Mouse (Mus musculus): Measurements from ENCODE around the gene Kif5c.

Kif5c gene

GRCm38 (mm10) chr2:49661872-49662271, 42.8 kb downstream of the Kif5c start:
- DNase-seq (ENCODE audit: low spot score in 2 of 2), result no peak

- DNase-seq (ENCODE audit: low spot score in 2 of 2), result no peak
Observed at GRCm38 (mm10) chr2:49671753-49672500, 52.8 kb downstream of the Kif5c start.

DNA sequence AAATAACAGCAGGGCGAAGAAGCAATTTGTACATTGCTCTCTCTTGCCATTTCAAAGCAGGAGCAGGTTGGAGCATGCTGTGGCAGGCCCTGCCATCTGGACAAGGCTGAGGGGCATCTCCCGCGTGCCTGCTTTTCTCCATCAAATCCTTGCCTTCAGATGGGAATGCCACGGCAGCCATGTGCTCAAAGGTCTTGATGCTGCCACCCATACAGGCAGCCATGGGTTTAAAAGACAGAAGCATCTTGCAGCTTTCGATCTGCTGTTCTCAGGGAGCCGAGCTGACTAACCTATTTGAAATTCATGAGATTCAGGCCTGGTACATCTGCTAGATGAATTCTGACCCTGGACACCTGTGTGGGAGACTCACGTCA, 53.4 kb downstream of the Kif5c start:
- DNase-seq (ENCODE audit: low spot score in 2 of 2), result no peak

DNA sequence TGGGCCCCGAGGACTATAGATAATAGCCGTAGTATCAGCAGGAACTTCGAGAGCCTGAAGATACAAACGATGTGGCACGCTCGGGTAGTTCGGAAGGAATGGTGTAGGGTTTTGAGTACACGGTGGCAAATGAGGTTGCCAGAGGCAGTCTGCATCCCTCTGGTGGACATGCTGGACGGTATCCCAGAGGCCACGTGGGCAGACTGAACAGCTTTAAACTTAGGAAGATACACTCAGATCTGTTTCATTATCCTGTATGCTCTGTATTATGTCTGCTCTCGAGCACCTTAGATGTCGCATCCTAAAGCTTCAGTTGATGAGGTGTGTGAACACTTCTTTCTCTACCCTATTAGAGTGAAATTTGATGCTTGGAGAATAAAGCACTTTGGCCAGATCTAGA, 56.9 kb downstream of the Kif5c start:
- DNase-seq (ENCODE audit: low spot score in 2 of 2), result no peak

DNA sequence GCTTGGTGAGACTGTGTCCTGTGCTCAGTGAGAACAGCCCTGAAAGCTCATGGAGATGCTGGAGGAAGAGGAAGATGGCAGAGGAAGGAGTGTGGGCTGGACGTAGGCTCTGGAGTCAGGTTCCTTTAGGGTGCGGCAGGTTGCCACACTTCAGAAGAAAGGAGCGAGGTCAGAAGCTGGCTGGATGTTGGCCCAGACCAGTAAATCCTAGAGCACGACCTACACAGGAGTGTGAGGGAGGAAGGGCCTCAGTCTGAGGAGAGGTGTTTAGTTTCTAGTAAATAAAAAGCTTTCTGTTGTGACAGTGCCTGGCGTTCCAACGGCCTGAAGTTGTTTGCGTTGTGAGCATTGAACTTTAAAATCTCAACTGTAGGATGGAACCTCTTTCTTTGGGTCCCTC, 59.3 kb downstream of the Kif5c start:
- DNase-seq (ENCODE audit: low spot score in 2 of 2), result no peak

DNA sequence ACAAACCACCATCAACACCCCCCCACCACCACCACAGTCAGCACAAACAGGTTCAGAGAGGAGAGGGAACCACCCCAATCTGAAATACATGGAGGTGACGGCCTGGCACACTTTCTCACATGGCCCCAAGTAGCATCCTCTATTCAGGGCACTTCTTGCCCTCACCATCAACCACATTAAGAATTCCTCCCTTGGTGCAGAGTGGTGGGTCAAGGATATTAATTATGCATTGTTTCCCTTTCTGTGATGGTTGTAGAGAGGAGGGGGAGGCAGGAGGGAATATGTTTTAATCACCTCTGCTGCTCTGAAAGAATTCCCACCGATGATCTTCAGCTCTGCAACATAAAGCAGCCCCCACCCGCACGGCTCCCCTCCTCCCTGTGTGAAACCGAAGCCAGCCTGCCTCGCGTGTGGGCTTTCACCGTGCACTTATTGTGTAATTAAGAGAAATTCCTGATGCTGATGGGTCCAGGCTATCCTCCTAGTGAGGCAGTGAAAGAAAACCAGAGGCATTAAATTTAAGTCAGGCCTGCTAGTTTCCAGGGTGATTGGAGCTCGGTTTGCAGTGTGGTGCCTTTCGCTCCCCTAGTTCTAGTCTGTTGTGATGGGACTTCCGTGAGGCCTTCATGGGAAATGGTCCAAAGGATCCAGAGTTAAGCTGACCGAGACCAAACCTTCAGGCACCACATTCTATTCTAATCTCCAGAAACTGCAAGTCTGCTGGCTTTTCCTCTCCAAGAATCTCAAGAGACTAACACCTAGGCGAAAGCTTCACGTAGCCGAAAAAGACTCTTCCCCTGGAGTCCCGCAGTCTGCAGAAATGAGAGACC, 60.3 kb downstream of the Kif5c start:
- DNase-seq (ENCODE audit: low spot score in 2 of 2), result no peak

DNA sequence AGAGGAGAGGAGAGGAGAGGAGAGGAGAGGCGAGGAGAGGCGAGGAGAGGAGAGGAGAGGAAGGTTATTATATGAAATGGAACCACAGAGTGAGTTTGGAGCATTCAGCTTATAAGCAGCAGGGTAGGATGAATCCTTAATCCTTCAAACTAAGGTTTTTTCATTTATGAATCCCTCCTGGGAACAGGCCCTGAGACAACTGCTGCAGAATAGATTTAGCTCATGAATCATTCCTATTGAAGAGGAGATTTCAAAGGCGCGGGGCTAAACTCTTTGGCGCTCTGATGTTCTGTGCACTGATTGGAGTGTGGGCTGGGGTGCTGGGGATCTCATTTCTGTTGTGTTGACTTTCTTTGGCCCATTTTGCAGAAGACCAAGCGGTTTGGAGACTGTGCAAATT, 63.7 kb downstream of the Kif5c start:
- DNase-seq (ENCODE audit: low spot score in 2 of 2), result no peak

DNA sequence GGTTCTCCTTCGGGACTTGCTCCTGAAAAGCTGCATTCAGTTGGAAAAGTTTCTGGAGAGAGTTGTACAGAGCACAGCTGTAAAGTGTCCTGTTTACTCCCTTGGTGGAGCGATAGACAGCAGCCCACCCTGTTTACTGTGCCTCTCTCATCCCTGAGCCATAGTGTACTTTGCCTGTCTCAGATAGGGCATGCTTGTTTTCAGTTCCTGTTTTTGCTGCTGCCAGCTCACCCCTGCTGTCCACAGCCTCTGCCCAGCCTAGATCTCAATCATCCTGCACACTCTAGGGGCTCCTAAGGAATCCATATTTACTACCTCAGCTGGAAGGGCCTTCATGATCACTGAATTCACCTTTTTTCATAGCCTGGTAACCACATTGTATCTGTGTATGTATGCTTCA, 65.7 kb downstream of the Kif5c start:
- no peak for DNase-seq (ENCODE audit: low spot score in 2 of 2)

- no peak for DNase-seq (ENCODE audit: low spot score in 2 of 2)
Observed at GRCm38 (mm10) chr2:49690421-49690826, 71.3 kb downstream of the Kif5c start.

GRCm38 (mm10) chr2:49691441-49691840, 72.3 kb downstream of the Kif5c start:
- DNase-seq (ENCODE audit: low spot score in 2 of 2), result no peak

DNA sequence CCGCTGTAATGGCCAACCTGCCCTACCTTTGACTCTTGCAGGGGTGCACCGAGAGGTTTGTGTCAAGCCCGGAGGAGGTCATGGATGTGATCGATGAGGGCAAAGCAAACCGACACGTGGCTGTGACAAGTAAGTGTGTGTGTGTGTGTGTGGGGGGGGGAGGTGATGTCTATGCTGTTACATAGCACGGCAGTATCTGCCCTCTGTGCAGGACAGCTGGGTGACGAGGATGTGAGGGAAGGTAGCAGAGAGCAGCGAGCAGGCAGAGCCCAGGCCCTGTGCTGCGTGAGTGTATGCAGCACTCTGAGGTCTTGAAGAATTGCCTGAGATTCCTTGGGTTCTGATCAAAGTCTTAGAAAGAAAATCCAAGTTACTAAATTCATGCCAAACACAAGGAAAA, 75.6 kb downstream of the Kif5c start:
- DNase-seq (ENCODE audit: low spot score in 2 of 2), result no peak

- no peak for DNase-seq (ENCODE audit: low spot score in 2 of 2)
Observed at GRCm38 (mm10) chr2:49695461-49695860, 76.4 kb downstream of the Kif5c start.

DNA sequence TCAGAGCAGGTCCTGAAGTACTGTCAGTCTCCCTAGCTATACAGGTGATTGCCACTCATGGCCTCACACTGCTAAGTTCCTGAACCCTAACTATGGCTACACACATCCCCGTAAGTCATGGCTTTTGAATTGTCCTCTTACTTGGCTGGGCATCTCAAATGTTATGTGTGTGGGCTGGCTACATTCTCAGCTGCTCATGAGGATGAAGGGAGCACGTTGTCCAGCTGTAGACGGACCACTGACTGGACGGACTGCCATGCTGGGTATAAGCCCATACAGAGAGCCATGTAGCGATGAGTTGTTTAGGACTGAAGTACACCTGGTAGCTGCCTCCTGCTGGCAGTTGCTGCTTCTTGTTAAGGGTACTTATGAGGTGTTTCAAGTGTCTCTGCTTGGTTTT, 79.8 kb downstream of the Kif5c start:
- DNase-seq (ENCODE audit: low spot score in 2 of 2), result no peak

GRCm38 (mm10) chr2:49700176-49700971, 81.3 kb downstream of the Kif5c start:
- DNase-seq (ENCODE audit: low spot score in 2 of 2), result no peak

GRCm38 (mm10) chr2:49710223-49710622, 91.1 kb downstream of the Kif5c start:
- no peak for DNase-seq (ENCODE audit: low spot score in 2 of 2)

DNA sequence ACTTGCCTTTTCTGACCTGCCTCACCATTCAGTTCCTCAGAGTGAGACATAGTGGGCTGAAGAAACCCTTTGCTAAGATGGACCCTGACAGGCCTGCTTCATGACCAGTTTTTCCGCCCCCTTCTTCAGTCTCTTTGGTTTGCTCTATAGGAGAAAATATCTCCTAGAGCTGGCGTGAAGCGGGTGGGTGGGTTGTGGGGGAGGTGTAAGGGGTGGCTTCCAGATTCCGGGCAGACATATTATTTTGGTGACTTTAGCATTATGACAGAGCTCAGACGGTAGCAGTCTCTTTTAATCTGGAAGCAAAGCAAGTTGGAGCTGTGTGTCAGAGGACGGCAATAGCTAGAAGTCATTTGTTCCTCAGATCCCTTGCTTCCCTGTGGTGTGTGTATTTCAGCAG, 92.6 kb downstream of the Kif5c start:
- DNase-seq (ENCODE audit: low spot score in 2 of 2), result peak in 1 of 2 experiments; percentile 46

- no peak for DNase-seq (ENCODE audit: low spot score in 2 of 2)
Observed at GRCm38 (mm10) chr2:49712336-49712887, 93.3 kb downstream of the Kif5c start.

DNA sequence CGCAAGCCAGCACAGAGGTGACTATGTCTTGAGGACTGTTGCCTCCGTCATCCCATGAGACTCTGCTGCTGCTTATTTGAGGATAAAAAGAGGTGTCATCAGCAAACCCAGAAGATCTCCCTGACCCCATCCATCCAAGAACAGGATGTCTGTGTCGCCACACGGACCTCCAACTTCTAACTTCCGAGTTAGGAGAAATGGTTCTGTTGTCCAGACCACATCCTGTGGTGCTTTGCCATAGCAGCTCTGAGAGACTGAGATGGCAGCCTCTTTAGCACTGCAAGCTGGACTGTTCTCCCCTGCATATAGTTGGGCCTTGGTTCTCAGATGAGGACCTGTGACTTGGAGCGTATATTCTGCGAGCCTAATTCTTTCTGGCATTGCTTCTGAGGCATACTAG, 97.4 kb downstream of the Kif5c start:
- DNase-seq (ENCODE audit: low spot score in 2 of 2), result no peak

DNA sequence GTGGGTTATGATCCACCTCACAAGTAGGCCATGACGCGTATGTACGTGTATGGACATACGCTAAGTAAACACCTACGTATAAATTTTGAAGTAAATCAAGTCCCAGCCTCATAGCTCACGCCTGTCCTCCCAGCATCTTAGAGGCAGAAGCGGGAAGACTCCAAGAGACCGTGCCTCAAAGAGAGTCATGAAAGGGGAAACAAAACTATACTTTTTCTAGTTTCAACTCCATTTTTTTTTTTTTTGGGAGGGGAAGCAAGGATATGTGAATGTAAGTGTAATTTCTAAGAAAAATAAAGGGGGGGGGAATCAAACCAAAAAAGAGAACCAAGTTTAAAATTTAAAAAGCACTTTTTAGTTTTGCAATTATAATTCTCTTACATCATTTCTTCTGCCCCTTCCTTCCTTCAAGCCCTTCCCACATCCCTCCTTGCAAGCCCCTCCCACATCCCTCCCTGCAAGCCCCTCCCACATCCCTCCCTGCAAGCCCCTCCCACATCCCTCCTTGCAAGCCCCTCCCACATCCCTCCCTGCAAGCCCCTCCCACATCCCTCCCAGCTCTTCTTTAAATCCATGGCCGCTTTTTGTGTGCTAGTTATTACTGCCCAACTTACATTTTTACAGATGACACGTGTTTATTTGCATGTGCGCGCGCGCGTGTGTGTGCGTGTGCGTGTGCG, 98.5 kb downstream of the Kif5c start:
- no peak for DNase-seq (ENCODE audit: low spot score in 2 of 2)

- no peak for DNase-seq (ENCODE audit: low spot score in 2 of 2)
Observed at GRCm38 (mm10) chr2:49718492-49718891, 99.4 kb downstream of the Kif5c start.
